Mouse (Mus musculus): ENCODE results near the gene Shisal1.

- no peak for TF ChIP-seq TCF12 (IDR thresholded peaks at IDR 0.05; ENCODE audit: insufficient read depth, poor library complexity, severe bottlenecking)
- TF ChIP-seq POLR2A (IDR thresholded peaks at IDR 0.05; ENCODE audit: insufficient read length, low read depth) = no peak
- no peak for TF ChIP-seq USF1 (IDR thresholded peaks at IDR 0.05; ENCODE audit: low read depth)
- TF ChIP-seq MYOG (IDR thresholded peaks at IDR 0.05; ENCODE audit: control insufficient read depth in 1 of 3, insufficient read depth in 1 of 3, insufficient read length in 2 of 3, low read depth in 2 of 3) = no peak
Measured at GRCm38 (mm10) chr15:84392840-84393239, 54.1 kb downstream of the Shisal1 start.

All from myocyte (in vitro differentiated cells).